Mouse (Mus musculus): ENCODE measurements around the gene Xrcc4. TPM values are rescaled to one million over a fixed set of nuclear protein-coding genes. Genes with fewer than 3 reads are reported as not detected.

Xrcc4 gene
- polyA plus RNA-seq, 2 experiments = 6.2 to 10.3 TPM

DNA sequence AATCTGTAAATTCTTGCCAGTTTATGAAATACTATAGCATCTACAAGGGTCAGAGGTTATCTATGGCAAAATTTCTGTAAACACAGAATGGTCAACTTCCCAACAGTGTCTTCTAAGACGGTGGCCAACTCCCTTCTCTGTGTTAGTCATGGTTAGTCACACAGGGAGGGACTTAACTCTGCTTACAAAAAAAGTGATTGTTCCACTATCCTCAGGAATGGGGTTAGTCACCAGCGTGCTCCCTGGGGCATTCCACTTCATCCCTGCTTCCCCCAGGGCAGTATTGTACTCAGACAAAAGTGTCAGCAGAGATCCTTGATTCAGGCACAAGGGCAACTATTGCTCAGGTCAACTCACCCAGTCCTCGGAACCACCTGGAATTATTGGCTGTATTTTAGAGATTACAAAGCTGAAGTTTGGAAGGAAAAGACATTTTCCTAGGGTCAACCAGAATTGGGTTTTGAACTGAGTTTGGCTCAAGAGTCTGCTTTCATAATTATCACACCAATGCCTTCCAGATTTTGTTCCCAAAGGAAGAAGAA lies 260.9 kb downstream of the Xrcc4 start:
- no peak for ATAC-seq (ENCODE audit: low FRiP score, low read depth)
- TF ChIP-seq POLR2A (IDR thresholded peaks at IDR 0.05; ENCODE audit: borderline replicate concordance, extremely low read depth, insufficient read depth, insufficient read length) = no peak
- no peaks in the 10 kb centered on the region for H3K9me3 ChIP-seq (ENCODE audit: control insufficient read depth, low read length)
- no peaks in the 10 kb centered on the region for H3K36me3 ChIP-seq (ENCODE audit: control insufficient read depth, insufficient read depth, low read length)
- no peak overlapping the region for H3K4me2 ChIP-seq (replicated peaks; ENCODE audit: low read depth, low read length, severe bottlenecking)
- H3K4me3 ChIP-seq (replicated peaks; ENCODE audit: low read length) = no peak overlapping the region
- 61% methylated on average over 3 of the region's 3 CpGs for WGBS
- no peak overlapping the region for H3K27ac ChIP-seq (replicated peaks; ENCODE audit: low read depth, low read length)
- no peak for DNase-seq (ENCODE audit: low spot score)
- no peak overlapping the region for H3K9ac ChIP-seq (ENCODE audit: low read depth, low read length, severe bottlenecking)
- H3K27me3 ChIP-seq (ENCODE audit: control insufficient read depth, insufficient read depth, low read length) = no peaks in the 10 kb centered on the region
- H3K4me1 ChIP-seq (ENCODE audit: control insufficient read depth, insufficient read depth, low read length) = peaks cover 10% of the 10 kb centered on the region; the same call in 1 of the 2 replicates

DNA sequence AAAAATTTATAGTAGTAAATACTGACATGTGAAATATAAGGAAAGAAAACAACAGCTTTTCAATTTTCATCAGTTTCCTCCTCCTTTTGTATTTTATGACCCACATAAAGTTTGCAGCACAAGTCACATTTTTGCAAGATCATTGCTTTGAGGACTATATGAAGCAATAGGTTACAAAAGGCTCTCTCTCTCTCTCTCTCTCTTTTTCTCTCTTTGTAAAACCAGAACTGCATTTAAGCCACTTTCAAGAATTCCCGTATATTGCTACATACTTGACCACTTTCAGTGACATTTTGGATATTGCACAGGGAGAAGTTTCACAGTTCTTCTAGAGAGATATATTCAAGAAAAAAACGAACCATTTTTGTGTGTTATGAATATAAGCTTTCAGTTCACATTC lies 261.6 kb downstream of the Xrcc4 start:
- no peaks in the 10 kb centered on the region for H3K36me3 ChIP-seq (ENCODE audit: control insufficient read depth, insufficient read depth, low read length)
- no peak overlapping the region for H3K4me3 ChIP-seq (replicated peaks; ENCODE audit: low read length)
- 73% methylated on average over 2 of the region's 2 CpGs for WGBS
- peaks cover 3% of the 10 kb centered on the region; the same call in 1 of the 2 replicates for H3K4me1 ChIP-seq (ENCODE audit: control insufficient read depth, insufficient read depth, low read length)
- ATAC-seq (ENCODE audit: low FRiP score, low read depth) = no peak
- H3K9ac ChIP-seq (ENCODE audit: low read depth, low read length, severe bottlenecking) = no peak overlapping the region
- no peak overlapping the region for H3K27ac ChIP-seq (replicated peaks; ENCODE audit: low read depth, low read length)
- no peak overlapping the region for H3K4me2 ChIP-seq (replicated peaks; ENCODE audit: low read depth, low read length, severe bottlenecking)
- H3K9me3 ChIP-seq (ENCODE audit: control insufficient read depth, low read length) = no peaks in the 10 kb centered on the region
- DNase-seq (ENCODE audit: low spot score) = no peak
- H3K27me3 ChIP-seq (ENCODE audit: control insufficient read depth, insufficient read depth, low read length) = no peaks in the 10 kb centered on the region
- no peak for TF ChIP-seq POLR2A (IDR thresholded peaks at IDR 0.05; ENCODE audit: borderline replicate concordance, extremely low read depth, insufficient read depth, insufficient read length)

DNA sequence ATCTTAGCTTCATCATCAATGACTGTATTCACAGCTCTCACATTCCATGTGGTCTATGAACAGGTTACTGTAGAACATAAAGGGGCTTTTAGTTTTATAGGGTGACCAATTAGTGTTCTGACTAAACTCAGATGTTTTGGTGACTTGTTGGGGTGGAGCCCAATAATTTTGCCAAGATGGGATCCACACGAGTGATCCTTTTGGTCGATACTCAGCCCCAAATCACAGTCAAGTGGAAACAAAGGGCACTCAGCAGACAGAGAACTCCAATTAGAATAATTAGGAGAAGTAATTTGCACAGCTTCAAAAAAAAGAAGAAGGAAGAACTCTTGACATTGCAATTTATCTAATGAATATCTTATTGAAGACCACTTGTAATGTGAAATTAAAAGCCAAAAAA lies 274.9 kb downstream of the Xrcc4 start:
- H3K4me3 ChIP-seq (replicated peaks; ENCODE audit: low read length) = no peak overlapping the region
- no peak overlapping the region for H3K9ac ChIP-seq (ENCODE audit: low read depth, low read length, severe bottlenecking)
- WGBS = 19% methylated on average over 2 of the region's 2 CpGs
- no peak for ATAC-seq (ENCODE audit: low FRiP score, low read depth)
- TF ChIP-seq POLR2A (IDR thresholded peaks at IDR 0.05; ENCODE audit: borderline replicate concordance, extremely low read depth, insufficient read depth, insufficient read length) = no peak
- no peaks in the 10 kb centered on the region for H3K4me1 ChIP-seq (ENCODE audit: control insufficient read depth, insufficient read depth, low read length)
- no peak overlapping the region for H3K27ac ChIP-seq (replicated peaks; ENCODE audit: low read depth, low read length)
- DNase-seq (ENCODE audit: low spot score) = no peak
- no peak overlapping the region for H3K4me2 ChIP-seq (replicated peaks; ENCODE audit: low read depth, low read length, severe bottlenecking)
- H3K9me3 ChIP-seq (ENCODE audit: control insufficient read depth, low read length) = no peaks in the 10 kb centered on the region
- no peaks in the 10 kb centered on the region for H3K27me3 ChIP-seq (ENCODE audit: control insufficient read depth, insufficient read depth, low read length)
- H3K36me3 ChIP-seq (ENCODE audit: control insufficient read depth, insufficient read depth, low read length) = no peaks in the 10 kb centered on the region

DNA sequence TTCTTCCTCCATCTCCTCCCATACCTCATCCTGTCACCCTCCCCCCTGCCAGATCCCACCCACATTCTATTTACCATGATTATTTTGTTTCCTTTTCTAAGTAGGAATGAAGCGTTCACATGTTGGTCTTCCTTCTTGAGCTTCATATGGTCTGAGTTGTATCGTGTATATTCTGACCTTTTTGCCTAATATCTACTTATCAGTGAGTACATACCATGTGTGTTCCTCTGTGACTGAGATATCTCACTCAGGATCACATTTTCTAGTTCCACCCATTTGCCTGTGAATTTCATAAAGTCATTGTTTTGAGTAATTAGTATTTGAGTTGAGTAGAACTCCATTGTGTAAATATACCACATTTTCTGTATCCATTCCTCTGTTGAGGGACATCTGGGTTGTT lies 277.2 kb downstream of the Xrcc4 start:
- H3K27ac ChIP-seq (replicated peaks; ENCODE audit: low read depth, low read length) = no peak overlapping the region
- no peaks in the 10 kb centered on the region for H3K9me3 ChIP-seq (ENCODE audit: control insufficient read depth, low read length)
- ATAC-seq (ENCODE audit: low FRiP score, low read depth) (no peak), DNase-seq (ENCODE audit: low spot score) (no peak)
- WGBS = 92% methylated on average over 2 of the region's 2 CpGs
- H3K36me3 ChIP-seq (ENCODE audit: control insufficient read depth, insufficient read depth, low read length) = no peaks in the 10 kb centered on the region
- H3K4me3 ChIP-seq (replicated peaks; ENCODE audit: low read length) = no peak overlapping the region
- TF ChIP-seq POLR2A (IDR thresholded peaks at IDR 0.05; ENCODE audit: borderline replicate concordance, extremely low read depth, insufficient read depth, insufficient read length) = no peak
- no peak overlapping the region for H3K9ac ChIP-seq (ENCODE audit: low read depth, low read length, severe bottlenecking)
- H3K4me2 ChIP-seq (replicated peaks; ENCODE audit: low read depth, low read length, severe bottlenecking) = no peak overlapping the region
- H3K4me1 ChIP-seq (ENCODE audit: control insufficient read depth, insufficient read depth, low read length) = no peaks in the 10 kb centered on the region
- H3K27me3 ChIP-seq (ENCODE audit: control insufficient read depth, insufficient read depth, low read length) = no peaks in the 10 kb centered on the region

DNA sequence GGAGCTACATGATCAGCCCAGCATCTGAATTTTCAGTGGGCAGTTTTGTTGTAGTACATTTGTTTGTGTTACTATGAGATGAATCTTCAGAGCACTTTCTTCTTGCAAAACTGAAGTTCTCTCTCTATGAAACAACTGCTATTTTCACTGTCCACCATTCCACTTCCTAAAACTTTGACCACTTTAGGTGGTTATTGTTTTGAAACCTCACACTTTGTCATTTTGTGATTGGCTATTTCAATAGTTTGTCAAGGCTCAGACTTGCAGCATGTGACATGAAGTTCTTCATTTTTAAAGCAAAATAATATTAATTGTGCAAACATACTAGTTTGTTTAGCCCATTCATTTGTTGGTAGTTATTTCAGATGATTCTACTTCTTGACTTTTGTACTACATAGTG lies 280.4 kb downstream of the Xrcc4 start:
- no peaks in the 10 kb centered on the region for H3K27me3 ChIP-seq (ENCODE audit: control insufficient read depth, insufficient read depth, low read length)
- no peaks in the 10 kb centered on the region for H3K4me1 ChIP-seq (ENCODE audit: control insufficient read depth, insufficient read depth, low read length)
- no peak overlapping the region for H3K4me3 ChIP-seq (replicated peaks; ENCODE audit: low read length)
- no peaks in the 10 kb centered on the region for H3K36me3 ChIP-seq (ENCODE audit: control insufficient read depth, insufficient read depth, low read length)
- ATAC-seq (ENCODE audit: low FRiP score, low read depth) = no peak
- H3K9ac ChIP-seq (ENCODE audit: low read depth, low read length, severe bottlenecking) = no peak overlapping the region
- H3K27ac ChIP-seq (replicated peaks; ENCODE audit: low read depth, low read length) = no peak overlapping the region
- TF ChIP-seq POLR2A (IDR thresholded peaks at IDR 0.05; ENCODE audit: borderline replicate concordance, extremely low read depth, insufficient read depth, insufficient read length) = no peak
- no peaks in the 10 kb centered on the region for H3K9me3 ChIP-seq (ENCODE audit: control insufficient read depth, low read length)
- no peak for DNase-seq (ENCODE audit: low spot score)
- no peak overlapping the region for H3K4me2 ChIP-seq (replicated peaks; ENCODE audit: low read depth, low read length, severe bottlenecking)

DNA sequence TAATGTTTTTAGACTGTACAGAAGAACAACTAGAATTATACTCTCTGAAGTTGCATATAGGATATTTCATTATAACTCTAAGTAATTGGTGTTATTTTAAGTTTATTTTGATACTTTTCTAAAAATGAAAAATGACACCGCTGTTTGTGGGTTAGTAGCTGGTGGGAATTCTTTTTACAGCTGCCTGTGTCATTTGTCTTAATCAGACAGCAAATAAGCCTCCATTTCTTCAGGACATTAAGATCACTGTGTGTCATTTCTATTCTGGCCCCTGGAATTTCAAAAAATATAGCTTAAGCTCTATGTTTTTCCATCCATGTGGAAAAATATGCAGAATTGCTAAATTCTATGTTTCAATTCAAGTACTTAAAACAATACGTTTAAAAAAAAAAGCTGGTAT lies 287.5 kb downstream of the Xrcc4 start:
- ATAC-seq (ENCODE audit: low FRiP score, low read depth) (no peak), DNase-seq (ENCODE audit: low spot score) (no peak)
- TF ChIP-seq POLR2A (IDR thresholded peaks at IDR 0.05; ENCODE audit: borderline replicate concordance, extremely low read depth, insufficient read depth, insufficient read length) = no peak
- Histone ChIP-seq H3K9ac (ENCODE audit: low read depth, low read length, severe bottlenecking) (no peak overlapping the region), H3K36me3 (ENCODE audit: control insufficient read depth, insufficient read depth, low read length) (no peaks in the 10 kb centered on the region), H3K27me3 (ENCODE audit: control insufficient read depth, insufficient read depth, low read length) (no peaks in the 10 kb centered on the region), H3K4me3 (replicated peaks; ENCODE audit: low read length) (no peak overlapping the region), H3K4me2 (replicated peaks; ENCODE audit: low read depth, low read length, severe bottlenecking) (no peak overlapping the region), H3K9me3 (ENCODE audit: control insufficient read depth, low read length) (no peaks in the 10 kb centered on the region), H3K27ac (replicated peaks; ENCODE audit: low read depth, low read length) (no peak overlapping the region), H3K4me1 (ENCODE audit: control insufficient read depth, insufficient read depth, low read length) (no peaks in the 10 kb centered on the region)
- 83% methylated on average over 2 of the region's 2 CpGs for WGBS
